Mouse (Mus musculus): ENCODE results near the gene Cct7. TPM values are rescaled to one million over a fixed set of nuclear protein-coding genes. Genes with fewer than 3 reads are reported as not detected.
"Not testable (repeated sequence)": the region's sequence is repeated elsewhere in the genome, so short reads cannot be mapped to it uniquely, and the experiment has no call there.

Gene Cct7
- polyA plus RNA-seq, 1 experiment from 2014 or later: 561 TPM

GRCm38 (mm10) chr6:85447351-85447750, 4.0 kb upstream of the Cct7 start:
- Histone ChIP-seq H3K27ac (ENCODE audit: low read depth, low read length) (no peak overlapping the region), H3K4me3 (ENCODE audit: low read length) (no peak overlapping the region), H3K9me3 (ENCODE audit: control insufficient read depth, low read length) (no peaks in the 10 kb centered on the region), H3K4me1 (ENCODE audit: control insufficient read depth, insufficient read depth, low read depth, low read length) (peaks cover 5% of the 10 kb centered on the region), H3K27me3 (replicated peaks; ENCODE audit: control insufficient read depth, insufficient read depth, low read length) (no peaks in the 10 kb centered on the region), H3K36me3 (ENCODE audit: control insufficient read depth, insufficient read depth, low read length) (peaks cover 16% of the 10 kb centered on the region), H3K4me2 (ENCODE audit: low read length) (no peak overlapping the region), H3K9ac (ENCODE audit: low read depth, low read length) (no peak overlapping the region)
- WGBS: 82% methylated on average over 6 of the region's 6 CpGs
- ATAC-seq: no peak

GRCm38 (mm10) chr6:85450140-85450539, 1.2 kb upstream of the Cct7 start:
- peak overlapping the region; percentile 88 for H3K4me2 ChIP-seq (ENCODE audit: low read length)
- H3K36me3 ChIP-seq (ENCODE audit: control insufficient read depth, insufficient read depth, low read length): peaks cover 12% of the 10 kb centered on the region
- H3K27me3 ChIP-seq (replicated peaks; ENCODE audit: control insufficient read depth, insufficient read depth, low read length); H3K9me3 ChIP-seq (ENCODE audit: control insufficient read depth, low read length); H3K27ac ChIP-seq (ENCODE audit: low read depth, low read length); ATAC-seq; H3K9ac ChIP-seq (ENCODE audit: low read depth, low read length): not testable (repeated sequence)
- H3K4me3 ChIP-seq (ENCODE audit: low read length): peak overlapping the region; percentile 79
- 62% methylated on average over 1 of the region's 1 CpGs for WGBS
- peaks cover 27% of the 10 kb centered on the region for H3K4me1 ChIP-seq (ENCODE audit: control insufficient read depth, insufficient read depth, low read depth, low read length)

DNA sequence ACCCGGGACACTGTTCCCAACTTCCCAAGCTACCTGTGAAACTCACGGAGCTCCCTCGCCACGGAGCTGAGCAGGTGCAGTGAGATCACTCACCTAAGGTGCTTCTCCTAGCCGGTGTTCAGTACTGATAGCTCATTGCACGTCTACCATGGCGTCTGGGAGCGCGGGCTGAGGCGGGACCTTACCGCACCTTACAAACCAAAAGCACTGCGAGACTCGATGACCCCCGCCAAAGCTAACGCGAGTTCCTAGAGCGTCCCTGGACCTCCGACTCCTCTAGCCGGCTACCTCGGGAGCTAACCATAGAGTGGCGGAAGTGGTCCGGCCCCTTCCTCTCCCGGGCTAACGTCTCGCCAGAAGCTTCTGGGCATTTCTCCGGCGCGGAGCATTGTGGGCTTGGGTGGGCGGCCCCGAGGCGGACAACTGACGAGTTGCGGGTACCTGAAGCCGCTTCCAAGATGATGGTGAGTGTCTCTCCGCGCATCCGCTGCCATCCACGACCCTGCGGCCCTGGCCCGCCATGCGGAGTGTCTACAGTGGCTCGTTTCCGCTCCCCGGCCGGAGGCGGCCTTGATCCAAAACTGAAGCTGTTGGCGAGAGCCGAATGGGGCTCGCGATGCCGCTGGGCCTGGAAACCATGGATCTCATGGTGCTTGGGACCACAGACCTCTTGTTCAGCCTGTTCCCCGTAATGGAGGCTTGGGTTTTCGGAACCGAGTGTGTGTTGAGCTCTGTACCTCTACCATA, 523 bp downstream of the Cct7 start, which contains the start of gene Pradc1:
Gene Pradc1, minus strand, starts transcription at position 307 of the 747 bp plus-strand sequence.
- peaks cover 37% of the 10 kb centered on the region for H3K4me1 ChIP-seq (ENCODE audit: control insufficient read depth, insufficient read depth, low read depth, low read length)
- H3K27ac ChIP-seq (ENCODE audit: low read depth, low read length): peak within 1 kb of the TSS; percentile 86
- H3K4me2 ChIP-seq (ENCODE audit: low read length): peak within 1 kb of the TSS; percentile 88
- H3K9ac ChIP-seq (ENCODE audit: low read depth, low read length): peak within 1 kb of the TSS; percentile 90
- ATAC-seq: peak; percentile 93
- H3K9me3 ChIP-seq (ENCODE audit: control insufficient read depth, low read length): no peaks in the 10 kb centered on the region
- no peaks in the 10 kb centered on the region for H3K36me3 ChIP-seq (ENCODE audit: control insufficient read depth, insufficient read depth, low read length)
- no peaks in the 10 kb centered on the region for H3K27me3 ChIP-seq (replicated peaks; ENCODE audit: control insufficient read depth, insufficient read depth, low read length)
- H3K4me3 ChIP-seq (ENCODE audit: low read length): peak within 1 kb of the TSS; percentile 79
- WGBS: under 1% methylated on average over 54 of the region's 54 CpGs

- Histone ChIP-seq H3K36me3 (ENCODE audit: control insufficient read depth, insufficient read depth, low read length) (no peaks in the 10 kb centered on the region), H3K4me1 (ENCODE audit: control insufficient read depth, insufficient read depth, low read depth, low read length) (peaks cover 37% of the 10 kb centered on the region), H3K9me3 (ENCODE audit: control insufficient read depth, low read length) (no peaks in the 10 kb centered on the region), H3K27ac (ENCODE audit: low read depth, low read length) (peak overlapping the region; percentile 86), H3K9ac (ENCODE audit: low read depth, low read length) (peak overlapping the region; percentile 90), H3K4me3 (ENCODE audit: low read length) (peak overlapping the region; percentile 79), H3K27me3 (replicated peaks; ENCODE audit: control insufficient read depth, insufficient read depth, low read length) (no peaks in the 10 kb centered on the region), H3K4me2 (ENCODE audit: low read length) (peak overlapping the region; percentile 88)
- WGBS: under 1% methylated on average over 15 of the region's 15 CpGs
- ATAC-seq: no peak
Observed at GRCm38 (mm10) chr6:85452411-85452665, 1.0 kb downstream of the Cct7 start.

- 13% methylated on average over 7 of the region's 7 CpGs for WGBS
- ATAC-seq: no peak
- peak overlapping the region; percentile 79 for H3K4me3 ChIP-seq (ENCODE audit: low read length)
Observed at GRCm38 (mm10) chr6:85452816-85453215, 1.5 kb downstream of the Cct7 start.

GRCm38 (mm10) chr6:85459621-85460020, 8.3 kb downstream of the Cct7 start:
- Histone ChIP-seq H3K27me3 (replicated peaks; ENCODE audit: control insufficient read depth, insufficient read depth, low read length) (no peaks in the 10 kb centered on the region), H3K27ac (ENCODE audit: low read depth, low read length) (no peak overlapping the region), H3K9me3 (ENCODE audit: control insufficient read depth, low read length) (no peaks in the 10 kb centered on the region), H3K36me3 (ENCODE audit: control insufficient read depth, insufficient read depth, low read length) (peaks cover 38% of the 10 kb centered on the region), H3K4me1 (ENCODE audit: control insufficient read depth, insufficient read depth, low read depth, low read length) (peaks cover 14% of the 10 kb centered on the region), H3K9ac (ENCODE audit: low read depth, low read length) (no peak overlapping the region), H3K4me3 (ENCODE audit: low read length) (no peak overlapping the region), H3K4me2 (ENCODE audit: low read length) (no peak overlapping the region)
- no peak for ATAC-seq
- 91% methylated on average over 2 of the region's 2 CpGs for WGBS

More at GRCm38 (mm10) chr6:85452816-85453215, 1.5 kb downstream of the Cct7 start:
- no peaks in the 10 kb centered on the region for H3K36me3 ChIP-seq (ENCODE audit: control insufficient read depth, insufficient read depth, low read length)
- H3K9ac ChIP-seq (ENCODE audit: low read depth, low read length): peak overlapping the region; percentile 90
- H3K4me2 ChIP-seq (ENCODE audit: low read length): peak overlapping the region; percentile 88
- no peaks in the 10 kb centered on the region for H3K9me3 ChIP-seq (ENCODE audit: control insufficient read depth, low read length)
- peaks cover 37% of the 10 kb centered on the region for H3K4me1 ChIP-seq (ENCODE audit: control insufficient read depth, insufficient read depth, low read depth, low read length)
- no peaks in the 10 kb centered on the region for H3K27me3 ChIP-seq (replicated peaks; ENCODE audit: control insufficient read depth, insufficient read depth, low read length)
- H3K27ac ChIP-seq (ENCODE audit: low read depth, low read length): no peak overlapping the region

GRCm38 (mm10) chr6:85465381-85465780, 14.1 kb downstream of the Cct7 start:
- no peak for ATAC-seq
- Histone ChIP-seq H3K36me3 (ENCODE audit: control insufficient read depth, insufficient read depth, low read length) (peaks cover 56% of the 10 kb centered on the region), H3K27ac (ENCODE audit: low read depth, low read length) (no peak overlapping the region), H3K4me1 (ENCODE audit: control insufficient read depth, insufficient read depth, low read depth, low read length) (no peaks in the 10 kb centered on the region), H3K4me3 (ENCODE audit: low read length) (no peak overlapping the region), H3K4me2 (ENCODE audit: low read length) (no peak overlapping the region), H3K27me3 (replicated peaks; ENCODE audit: control insufficient read depth, insufficient read depth, low read length) (no peaks in the 10 kb centered on the region), H3K9ac (ENCODE audit: low read depth, low read length) (no peak overlapping the region), H3K9me3 (ENCODE audit: control insufficient read depth, low read length) (no peaks in the 10 kb centered on the region)

GRCm38 (mm10) chr6:85469660-85470430, 18.5 kb downstream of the Cct7 start:
- no peaks in the 10 kb centered on the region for H3K4me1 ChIP-seq (ENCODE audit: control insufficient read depth, insufficient read depth, low read depth, low read length)
- H3K27me3 ChIP-seq (replicated peaks; ENCODE audit: control insufficient read depth, insufficient read depth, low read length): no peaks in the 10 kb centered on the region
- H3K4me2 ChIP-seq (ENCODE audit: low read length): no peak overlapping the region
- H3K9me3 ChIP-seq (ENCODE audit: control insufficient read depth, low read length): no peaks in the 10 kb centered on the region
- no peak overlapping the region for H3K9ac ChIP-seq (ENCODE audit: low read depth, low read length)
- H3K36me3 ChIP-seq (ENCODE audit: control insufficient read depth, insufficient read depth, low read length): peaks cover 45% of the 10 kb centered on the region
- 80% methylated on average over 5 of the region's 5 CpGs for WGBS
- H3K27ac ChIP-seq (ENCODE audit: low read depth, low read length): no peak overlapping the region
- no peak for ATAC-seq
- H3K4me3 ChIP-seq (ENCODE audit: low read length): no peak overlapping the region

DNA sequence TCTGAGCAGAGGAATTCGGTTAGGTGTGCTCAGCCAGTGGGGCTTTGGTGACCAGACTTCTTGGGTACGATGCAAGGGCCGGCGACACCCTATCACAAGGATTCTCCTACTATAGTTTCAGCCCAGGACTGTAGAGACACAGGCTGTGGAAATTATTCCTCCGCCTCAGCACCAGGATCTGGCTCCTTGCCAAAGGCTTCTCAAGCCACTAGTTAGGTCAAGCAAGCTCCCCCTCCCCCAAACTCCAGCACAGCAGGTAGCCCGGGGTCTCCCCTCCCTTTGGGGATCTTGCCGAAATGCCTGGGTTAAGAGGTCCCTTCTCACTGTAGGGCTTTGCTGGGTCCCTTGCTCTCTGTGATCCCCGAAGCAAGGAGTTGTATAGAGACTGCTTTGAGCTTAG, 20.6 kb downstream of the Cct7 start:
- 48% methylated on average over 8 of the region's 8 CpGs for WGBS
- H3K4me2 ChIP-seq (ENCODE audit: low read length): no peak overlapping the region
- no peaks in the 10 kb centered on the region for H3K27me3 ChIP-seq (replicated peaks; ENCODE audit: control insufficient read depth, insufficient read depth, low read length)
- H3K9me3 ChIP-seq (ENCODE audit: control insufficient read depth, low read length): no peaks in the 10 kb centered on the region
- H3K9ac ChIP-seq (ENCODE audit: low read depth, low read length): no peak overlapping the region
- H3K4me1 ChIP-seq (ENCODE audit: control insufficient read depth, insufficient read depth, low read depth, low read length): no peaks in the 10 kb centered on the region
- H3K4me3 ChIP-seq (ENCODE audit: low read length): no peak overlapping the region
- no peak for ATAC-seq
- no peak overlapping the region for H3K27ac ChIP-seq (ENCODE audit: low read depth, low read length)
- H3K36me3 ChIP-seq (ENCODE audit: control insufficient read depth, insufficient read depth, low read length): peaks cover 34% of the 10 kb centered on the region
